Mouse (Mus musculus) layer of hippocampus, adult 18-20 months (tissue): ENCODE measurements around the gene Gm6509. TPM values are rescaled to one million over a fixed set of nuclear protein-coding genes. Genes with fewer than 3 reads are reported as not detected.
"Not testable (repeated sequence)": the region's sequence is repeated elsewhere in the genome, so short reads cannot be mapped to it uniquely, and the experiment has no call there.

ENCODE experiments used
- DNase-seq, 2 experiments: peaks; one replicate each; pipeline ENCODE4 v3.0.0; 2022; ENCODE audit warnings: low spot score in 2 of 2
- long read RNA-seq: library from polyadenylated mRNA; stranded (forward); transcript quantifications from one replicate; pipeline ENCODE4 v2.0.0, GENCODE M21; 2021
- total RNA-seq, 2 experiments: library from RNA; stranded (reverse); gene quantifications; 2 replicates each; pipeline ENCODE4 v1.2.3; 2021

The Gm6509 gene
- not detected for total RNA-seq
- long read RNA-seq = 0 reads

GRCm38 (mm10) chr5:94623679-94624078 lies at the start of gene Gm6509:
TSS of gene Gm6509 (plus strand) at chr5:94623979.
- DNase-seq = not testable (repeated sequence)

- DNase-seq = not testable (repeated sequence)
Measured at GRCm38 (mm10) chr5:94616242-94616641, 7.5 kb upstream of the Gm6509 start, which contains the start of gene Gm3147. TSS of gene Gm3147 (minus strand) at chr5:94616342.

GRCm38 (mm10) chr5:94648082-94648481 lies 24.3 kb downstream of the Gm6509 start, which contains the start of gene Gm6205:
TSS of gene Gm6205 (plus strand) at chr5:94648382.
- not testable (repeated sequence) for DNase-seq

Other genes starting within 250 kb of the Gm6509 start
- gene Gm7682, start 178.2 kb upstream of the Gm6509 start, total RNA-seq = not detected
- gene Gm3139, start 97.7 kb upstream of the Gm6509 start, total RNA-seq = not detected
- gene Gm3147, start 7.6 kb upstream of the Gm6509 start, total RNA-seq = not detected
- gene Gm6205, start 24.4 kb downstream of the Gm6509 start, total RNA-seq = not detected
- not detected for gene Gm3183, start 241.5 kb downstream of the Gm6509 start, total RNA-seq